ENCODE assay signal across 8 mouse cellular contexts in genomic region chr13:48966851-48967821, GRCm38 (mm10). TPM values are rescaled to one million over a fixed set of nuclear protein-coding genes. Genes with fewer than 3 reads are reported as not detected.
DNase-seq lines count a peak whose midpoint lies in the region; ATAC-seq and TF ChIP-seq lines count a peak whose summit lies in the region.

No protein-coding gene starts in this region.

- H3K36me3 ChIP-seq in hindbrain, embryonic 16.5 days (ENCODE audit: control insufficient read depth, insufficient read depth, low read length), result no peaks in the 10 kb centered on the region

- TF ChIP-seq CTCF in gastrocnemius, adult 2 months (IDR thresholded peaks at IDR 0.05), result peak; percentile 20; the same call in 1 of the 2 replicates
- peak; percentile 15; the same call in 1 of the 2 replicates for TF ChIP-seq CTCF in left cerebral cortex, adult 2 months (IDR thresholded peaks at IDR 0.05)

- H3K9ac ChIP-seq in hindbrain, embryonic 16.5 days (ENCODE audit: low read depth, low read length), result peak overlapping the region; percentile 90

- peak overlapping the region; percentile 99 for H3K4me2 ChIP-seq in hindbrain, embryonic 16.5 days (ENCODE audit: low read length)

- peak; percentile 10 for ATAC-seq in hindbrain, embryonic 16.5 days
- ATAC-seq in megakaryocyte, adult 5-6 weeks (ENCODE audit: poor library complexity, severe bottlenecking), result peak; percentile 20
- no peak for ATAC-seq in megakaryocyte-erythroid progenitor cell, adult 5-6 weeks (replicated peaks; ENCODE audit: low FRiP score, low TSS enrichment, poor library complexity, severe bottlenecking)

- H3K4me3 ChIP-seq in gastrocnemius, adult 2 months, result peak overlapping the region; percentile 99
- peak overlapping the region; percentile 81 for H3K4me3 ChIP-seq in hindbrain, embryonic 16.5 days (ENCODE audit: low read length)
- peak overlapping the region; percentile 71 for H3K4me3 ChIP-seq in left cerebral cortex, adult 2 months

- intact Hi-C loops in gastrocnemius, adult 2 months (cut with DNase I), result loop anchor here (5.0 kb wide), 1 partner anchor 95 kb away; the partner anchor contains the start of gene Phf2
- intact Hi-C loops in left cerebral cortex, adult 2 months (cut with DNase I), result no loop called here

- peaks cover 21% of the 10 kb centered on the region for H3K4me1 ChIP-seq in hindbrain, embryonic 16.5 days (ENCODE audit: control insufficient read depth, insufficient read depth, low read depth, low read length)

- peak; percentile 75 to 88 for DNase-seq in adrenal gland, adult (ENCODE audit: inconsistent age in 2 of 2, low spot score in 1 of 2)
- peak; percentile 56 to 64 for DNase-seq in cerebellum, postnatal 36 days
- DNase-seq in gastrocnemius, adult 2 months, result peak; percentile 72
- DNase-seq in left cerebral cortex, adult 2 months (ENCODE audit: extremely low spot score in 1 of 2, low spot score in 2 of 2), result peak; percentile 49 to 62
- DNase-seq in right cerebral cortex, postnatal 25 days, result peak; percentile 59

- WGBS in hindbrain, embryonic 16.5 days, result under 1% methylated on average over 48 of the region's 58 CpGs

- H3K9me3 ChIP-seq in hindbrain, embryonic 16.5 days (ENCODE audit: control insufficient read depth, low read length), result no peaks in the 10 kb centered on the region

- H3K27me3 ChIP-seq in hindbrain, embryonic 16.5 days (replicated peaks; ENCODE audit: control insufficient read depth, insufficient read depth, low read length), result no peaks in the 10 kb centered on the region

- peak overlapping the region; percentile 99 for H3K27ac ChIP-seq in gastrocnemius, adult 2 months
- peak overlapping the region; percentile 98 for H3K27ac ChIP-seq in hindbrain, embryonic 16.5 days (ENCODE audit: low read depth, low read length)
- H3K27ac ChIP-seq in left cerebral cortex, adult 2 months, result peak overlapping the region; percentile 93

RNA-seq across cellular contexts. Expression of gene Fam120a, which starts 0.7 kb away (rescaled TPM):
- total RNA-seq in gastrocnemius, adult 2 months (2021), result 100 to 1,000 TPM; 111 to 119 TPM
- 9.8 and 10.9 TPM in 2 replicates for polyA plus RNA-seq in hindbrain, embryonic 16.5 days (2015; fragmentation: Nextera tagmentation; extraction: Ambion mirVana)
- 100 to 1,000 TPM; 114 to 118 TPM for total RNA-seq in left cerebral cortex, adult 2 months (2021)
- total RNA-seq in megakaryocyte, adult 5-6 weeks (2015), result 191 and 192 TPM in 2 replicates
- 118 and 132 TPM in 2 replicates for total RNA-seq in megakaryocyte, adult 5-6 weeks (2017)
- 186 and 189 TPM in 2 replicates for total RNA-seq in megakaryocyte-erythroid progenitor cell, adult 5-6 weeks (2014; fragmentation: Nextera tagmentation)
- total RNA-seq in megakaryocyte-erythroid progenitor cell, adult 5-6 weeks (2017), result 134 and 158 TPM in 2 replicates
